Mouse (Mus musculus): ENCODE data around the gene Abcg8.

Abcg8 gene

DNA sequence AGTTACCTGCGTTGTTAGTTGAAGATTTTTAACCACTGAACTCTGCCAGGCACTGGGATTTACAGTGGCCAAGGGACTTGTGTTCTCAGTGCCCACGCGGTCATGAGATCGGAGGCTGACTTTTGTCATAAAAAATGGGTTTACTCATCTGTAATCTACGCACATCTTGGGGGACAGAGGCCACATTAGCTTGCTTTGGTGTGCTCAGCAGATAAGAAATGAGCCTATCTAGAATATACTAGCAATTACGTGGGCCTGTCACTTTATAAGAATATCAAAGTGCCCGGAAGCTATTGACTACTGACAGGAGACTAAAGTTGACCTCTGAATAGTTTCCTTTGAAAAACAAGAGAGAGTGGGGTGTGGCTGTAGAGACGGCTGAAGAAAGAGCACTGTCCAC is 17.2 kb upstream of the Abcg8 start:
- DNase-seq (ENCODE audit: low spot score) = no peak

DNA sequence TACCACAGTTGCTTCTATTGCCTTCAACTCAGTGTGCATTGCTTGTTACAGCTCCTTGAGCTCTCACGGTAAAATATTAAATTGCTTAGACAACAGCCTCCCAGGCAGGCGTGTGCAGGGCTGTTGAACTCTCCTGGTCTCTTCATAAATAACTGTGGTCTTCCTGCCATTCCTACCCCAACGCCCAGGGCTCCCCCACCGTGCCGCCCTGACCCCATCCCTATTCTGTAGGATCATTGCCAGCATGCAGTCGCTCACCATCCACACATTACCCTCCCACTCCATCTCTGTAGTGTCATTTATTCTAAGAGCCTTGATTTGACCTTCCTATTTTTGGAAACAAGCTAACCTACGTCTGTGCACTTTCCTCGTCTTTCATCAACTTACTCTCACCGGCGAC is 11.0 kb upstream of the Abcg8 start:
- no peak for DNase-seq (ENCODE audit: low spot score)

DNA sequence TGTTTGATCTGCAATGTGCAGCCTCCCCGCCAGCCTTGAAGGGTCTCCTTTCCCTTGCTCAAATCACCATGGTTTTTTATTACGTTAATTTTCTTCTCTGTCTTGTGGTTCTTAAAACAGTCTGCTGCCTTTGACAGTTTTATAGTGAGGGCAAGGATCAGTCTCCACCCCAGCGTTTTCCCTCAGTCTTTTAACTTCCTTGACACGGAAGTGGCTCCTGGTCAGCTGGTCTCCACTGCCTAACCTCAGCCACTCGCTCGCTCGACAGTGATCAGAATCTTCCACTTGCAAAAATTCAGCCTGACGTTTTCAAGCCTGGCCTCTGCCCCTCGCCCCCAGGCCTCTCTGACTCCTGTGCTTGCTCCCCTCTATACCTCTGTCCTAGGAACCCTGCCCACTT is 10.4 kb upstream of the Abcg8 start:
- DNase-seq (ENCODE audit: low spot score) = no peak

DNA sequence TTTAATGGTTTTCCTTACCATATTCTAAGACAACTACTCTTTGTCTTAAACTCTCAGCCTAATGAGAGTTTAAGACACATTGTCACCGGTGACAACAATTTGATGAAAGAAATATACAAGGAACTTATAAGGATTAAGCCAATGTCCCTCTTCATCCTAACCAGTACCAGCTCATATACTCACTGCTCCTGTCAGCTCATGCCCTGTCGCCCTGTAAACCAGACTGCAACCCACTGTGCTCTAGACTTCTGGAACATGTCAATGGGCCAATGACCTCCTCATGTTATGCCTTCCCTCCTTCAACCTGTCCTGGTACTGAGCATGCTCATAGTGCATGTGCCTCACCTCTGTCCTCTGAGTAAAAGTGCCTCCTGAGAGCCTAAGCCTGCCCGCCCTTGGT is 8.3 kb upstream of the Abcg8 start:
- no peak for DNase-seq (ENCODE audit: low spot score)

DNA sequence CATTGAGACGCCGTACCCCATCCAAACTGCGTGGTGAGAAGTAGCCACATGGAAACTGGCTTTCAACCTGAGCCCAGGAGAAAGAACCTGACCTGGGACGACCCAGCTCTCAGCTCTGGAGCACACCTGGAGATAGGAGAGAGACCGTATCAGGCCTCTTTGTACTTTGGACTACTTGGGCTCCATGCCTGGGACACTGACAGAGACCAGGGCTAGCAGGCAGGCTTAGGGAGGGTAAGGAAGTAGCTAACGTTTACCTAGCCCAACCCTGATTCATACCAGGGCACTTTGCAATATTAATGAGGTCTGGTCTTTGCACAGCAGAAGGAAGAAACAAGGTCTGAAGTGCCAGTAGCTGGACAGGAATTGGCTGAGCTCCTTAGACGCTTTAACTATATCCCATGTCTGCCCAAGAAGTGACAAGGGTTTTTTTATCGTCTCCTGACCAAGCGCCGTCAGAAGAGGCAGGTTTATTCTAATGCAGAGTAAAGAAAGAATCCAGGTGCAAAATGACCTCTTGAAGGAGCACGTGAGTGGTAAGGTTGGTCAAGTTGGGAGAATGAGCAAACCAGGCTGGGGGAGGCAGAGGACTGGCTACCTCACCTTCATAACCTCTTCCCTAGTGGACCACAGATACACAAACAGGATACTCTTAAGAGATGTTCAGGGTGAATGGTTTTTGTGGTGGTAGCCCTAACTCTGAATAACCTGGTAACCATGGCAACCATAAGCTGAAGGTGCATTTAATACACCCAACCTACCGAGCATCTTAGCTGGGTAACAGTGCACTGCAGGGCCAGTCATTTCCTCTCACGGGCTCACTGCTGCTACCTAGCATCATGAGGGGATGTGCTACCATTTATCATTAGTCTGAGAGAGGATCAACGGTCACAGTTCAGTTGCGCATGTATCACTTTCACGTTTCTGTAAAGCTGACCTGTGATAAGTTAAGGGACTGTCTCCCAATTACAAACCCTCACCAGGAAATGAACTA is 3.4 kb upstream of the Abcg8 start:
- DNase-seq (ENCODE audit: low spot score) = no peak

DNA sequence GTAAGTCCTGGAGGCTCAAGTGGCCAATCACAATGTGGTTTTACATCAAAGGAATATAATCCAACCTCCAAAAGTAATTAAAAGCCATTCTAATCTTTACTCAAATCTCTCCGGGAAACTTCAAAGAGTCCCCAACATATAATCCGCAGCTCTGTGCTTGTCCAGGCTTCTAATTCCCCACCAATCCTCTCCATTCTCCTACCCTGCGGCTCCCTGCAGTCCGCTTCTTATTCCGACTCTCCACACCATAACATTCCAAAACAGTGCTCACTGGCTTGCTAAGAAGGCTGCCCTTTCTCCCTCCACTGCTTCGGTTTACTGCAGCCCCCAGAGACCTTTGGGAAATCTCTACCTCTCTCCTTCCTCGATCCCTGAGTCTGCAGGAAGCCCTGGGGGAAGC is 2.1 kb upstream of the Abcg8 start:
- DNase-seq (ENCODE audit: low spot score) = no peak

DNA sequence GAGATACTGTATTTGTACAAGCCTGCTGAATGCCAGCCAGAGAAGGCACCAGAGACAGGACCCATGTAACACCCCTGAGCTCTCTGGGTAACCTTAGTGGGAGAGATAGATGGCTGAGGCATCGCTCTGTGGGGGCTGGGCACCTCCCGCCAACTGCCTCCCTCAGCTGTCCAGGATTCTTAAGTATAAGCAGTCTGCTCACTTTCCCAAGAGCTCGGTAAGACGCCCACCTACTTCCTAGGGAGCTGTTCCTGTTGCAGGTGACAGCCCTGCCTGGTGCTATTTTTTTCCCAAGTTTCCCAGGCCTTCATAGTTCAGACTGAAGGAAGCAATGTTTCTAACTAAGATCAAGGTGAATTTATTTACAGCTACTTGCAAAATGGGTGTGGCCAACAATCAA is 898 bp upstream of the Abcg8 start:
- no peak for DNase-seq (ENCODE audit: low spot score)

DNA sequence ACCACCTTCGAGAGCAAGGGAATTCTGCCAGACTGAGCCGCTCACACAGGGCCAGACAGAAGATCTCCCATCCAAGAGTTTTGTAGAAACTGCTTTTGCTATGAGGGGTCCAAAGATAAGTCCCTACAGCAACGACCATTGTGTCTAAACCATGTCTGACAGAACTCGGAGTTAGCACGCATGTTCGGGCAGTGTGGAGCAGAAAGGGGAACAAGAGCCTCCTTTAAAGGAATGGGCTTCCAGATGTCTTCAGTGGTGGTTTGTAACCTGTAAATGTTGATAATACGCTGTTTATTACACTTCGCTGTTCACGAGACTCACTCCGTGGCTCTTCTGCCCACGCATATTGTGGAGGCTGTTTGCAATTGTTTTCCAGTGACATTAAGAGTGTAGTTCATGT is 1.5 kb downstream of the Abcg8 start:
- no peak for DNase-seq (ENCODE audit: low spot score)

DNA sequence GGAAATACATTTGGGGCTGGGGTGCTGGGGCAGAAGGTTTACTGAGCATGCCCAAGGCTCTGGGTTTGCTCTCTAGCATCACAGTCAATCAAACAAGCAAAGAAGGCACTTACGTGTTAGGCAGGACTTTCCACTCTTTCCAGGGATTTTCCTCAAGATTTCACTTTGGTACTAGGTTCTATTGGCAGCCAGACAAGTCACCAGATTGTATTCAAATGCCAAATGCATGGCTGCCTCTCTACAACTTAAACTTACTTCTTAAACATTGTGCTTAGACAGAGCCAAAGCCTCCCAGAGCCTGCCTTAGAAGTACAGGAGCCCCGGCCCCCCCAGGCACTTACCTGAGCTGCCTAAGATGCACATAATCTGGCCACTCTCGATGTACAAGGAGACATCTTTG is 5.6 kb downstream of the Abcg8 start:
- DNase-seq (ENCODE audit: low spot score) = no peak

DNA sequence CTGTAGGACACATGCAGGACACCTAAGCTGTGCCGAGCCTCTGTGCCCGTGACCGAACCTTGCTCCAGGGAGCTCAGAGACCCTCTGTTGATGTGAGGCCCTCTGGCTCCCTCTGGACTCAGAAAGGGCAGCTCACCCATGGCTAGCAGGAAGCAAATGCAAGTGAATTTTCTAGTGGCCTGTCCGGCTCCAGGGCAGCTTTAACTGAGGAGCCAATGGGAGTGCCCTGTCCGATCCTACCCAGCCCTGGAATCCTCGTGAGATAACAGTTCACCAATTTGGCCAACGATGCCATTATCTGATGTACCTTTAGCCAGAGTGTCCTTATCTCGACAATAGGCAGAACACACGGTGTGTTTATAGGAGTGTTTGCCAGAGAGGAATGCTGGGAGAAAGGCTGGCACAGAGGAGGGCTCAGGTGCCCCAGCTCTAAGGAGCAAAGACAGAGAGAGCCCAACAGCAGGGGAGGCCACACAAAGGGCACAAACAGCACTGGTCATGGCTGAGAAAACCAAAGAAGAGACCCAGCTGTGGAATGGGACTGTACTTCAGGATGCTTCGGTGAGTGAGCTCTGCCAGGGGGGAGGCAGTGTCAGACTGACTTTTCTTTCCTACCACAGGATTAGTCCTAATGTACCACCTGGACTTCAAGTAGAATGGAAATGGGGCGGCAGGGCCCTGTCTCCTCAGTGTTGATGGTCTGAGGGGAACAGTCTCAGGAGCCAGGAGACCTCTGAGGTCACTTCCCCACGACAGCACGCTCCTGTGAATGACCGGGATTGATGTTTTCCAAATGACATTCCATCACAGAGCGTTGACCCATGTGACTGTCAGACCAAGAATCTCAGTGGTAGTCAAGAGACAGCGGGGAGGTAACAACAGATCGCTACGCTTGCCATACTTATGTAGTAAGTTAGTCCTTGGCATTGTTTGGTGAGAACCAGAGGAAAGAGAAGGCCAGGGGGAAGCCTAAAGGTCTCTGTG is 6.9 kb downstream of the Abcg8 start, which contains the start of gene Abcg5:
Gene Abcg5, minus strand, starts transcription at position 278 of the 984 bp plus-strand sequence.
- no peak for DNase-seq (ENCODE audit: low spot score)

DNA sequence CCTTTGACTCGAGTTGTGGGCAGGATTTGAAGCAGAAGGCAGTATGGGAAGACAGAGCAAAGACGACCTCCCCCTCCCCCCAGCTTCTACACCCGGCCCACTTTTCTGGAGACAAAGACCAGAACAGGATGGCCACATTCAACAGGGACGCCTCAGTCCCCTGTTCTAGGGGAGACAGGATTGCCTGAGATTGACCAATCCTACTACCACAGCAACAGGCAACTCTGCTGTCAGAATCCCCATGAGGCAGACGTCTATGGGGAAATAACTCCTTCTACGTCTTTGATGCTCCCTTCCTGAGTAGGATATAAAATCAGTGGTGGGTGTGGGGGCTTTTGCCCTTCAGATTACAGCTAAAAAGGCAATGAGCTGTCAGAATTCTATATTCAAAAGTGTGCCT is 8.2 kb downstream of the Abcg8 start:
- DNase-seq (ENCODE audit: low spot score) = no peak

DNA sequence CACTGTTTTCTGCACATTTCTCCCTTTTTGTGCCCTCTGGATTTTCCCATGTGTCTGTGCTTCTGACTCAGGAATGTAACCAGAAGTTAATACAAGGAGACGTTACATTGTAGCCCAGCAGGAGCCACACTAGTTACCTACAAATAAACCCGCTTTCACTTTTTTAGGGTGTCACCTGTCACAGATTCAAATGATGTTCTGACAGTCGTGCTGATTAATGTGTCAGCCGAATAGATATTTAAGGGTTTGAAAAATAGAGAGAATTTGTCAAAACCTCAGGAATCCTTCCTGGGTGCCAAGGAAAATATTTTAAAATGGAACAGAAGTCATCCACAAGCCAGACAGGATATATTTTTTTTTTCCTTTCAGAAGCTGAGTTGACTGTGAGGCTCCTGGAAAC is 9.2 kb downstream of the Abcg8 start:
- no peak for DNase-seq (ENCODE audit: low spot score)

DNA sequence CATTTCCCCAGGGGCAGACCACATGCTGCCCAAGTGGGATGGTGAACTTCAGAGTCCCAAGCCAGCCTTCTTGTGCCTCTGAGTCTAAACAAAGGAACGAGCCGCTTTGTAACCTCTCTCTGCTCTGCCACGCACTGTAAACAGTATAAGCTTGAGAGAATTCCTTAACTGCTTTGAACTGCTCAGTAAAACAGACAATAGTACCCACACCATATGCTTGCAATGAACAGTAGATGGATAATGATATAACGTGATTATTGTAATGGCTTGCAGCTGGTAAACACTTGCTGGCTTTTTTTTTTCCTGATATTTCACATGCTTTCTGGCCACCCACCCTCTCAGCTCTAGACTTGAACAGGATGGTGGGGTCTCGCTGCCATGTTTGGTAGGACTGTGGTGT is 11.9 kb downstream of the Abcg8 start:
- no peak for DNase-seq (ENCODE audit: low spot score)

DNA sequence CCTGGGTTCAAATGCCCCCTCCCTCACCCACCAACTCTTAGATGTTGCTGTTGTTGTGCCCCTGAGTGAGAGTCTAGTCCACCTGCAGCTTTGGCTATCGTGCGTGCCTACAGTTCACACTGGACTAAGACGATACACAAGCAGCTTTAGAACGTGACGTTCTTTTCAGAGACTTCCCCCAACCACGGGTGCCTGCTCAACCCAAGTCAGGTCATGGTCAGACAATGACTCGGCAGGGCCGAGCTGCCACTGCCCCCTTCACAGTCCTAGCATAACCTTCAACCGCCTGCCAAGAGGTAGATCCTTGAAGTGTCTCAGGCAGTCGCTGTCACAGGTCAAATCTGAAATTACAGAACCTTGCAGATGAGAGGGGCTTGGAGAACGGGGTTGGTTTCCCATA is 12.7 kb downstream of the Abcg8 start:
- DNase-seq (ENCODE audit: low spot score) = no peak

DNA sequence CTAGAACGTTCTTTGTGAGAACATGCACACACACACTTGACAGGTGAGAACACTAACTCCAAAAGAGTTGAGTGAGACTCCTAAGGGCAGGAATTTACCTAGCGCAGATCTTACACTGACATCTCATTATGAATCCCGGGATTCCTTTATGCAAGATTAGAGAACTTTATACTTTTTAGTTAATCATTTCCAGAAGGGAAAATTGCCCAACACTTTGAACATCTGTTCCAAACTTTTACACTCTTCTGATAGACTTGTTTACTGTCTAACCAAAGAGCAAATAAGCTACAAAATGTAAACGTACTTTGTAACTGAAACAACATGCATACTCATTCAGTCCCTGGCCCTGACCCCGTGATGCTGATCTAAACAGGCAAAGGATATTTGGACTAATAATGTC is 13.2 kb downstream of the Abcg8 start:
- no peak for DNase-seq (ENCODE audit: low spot score)

DNA sequence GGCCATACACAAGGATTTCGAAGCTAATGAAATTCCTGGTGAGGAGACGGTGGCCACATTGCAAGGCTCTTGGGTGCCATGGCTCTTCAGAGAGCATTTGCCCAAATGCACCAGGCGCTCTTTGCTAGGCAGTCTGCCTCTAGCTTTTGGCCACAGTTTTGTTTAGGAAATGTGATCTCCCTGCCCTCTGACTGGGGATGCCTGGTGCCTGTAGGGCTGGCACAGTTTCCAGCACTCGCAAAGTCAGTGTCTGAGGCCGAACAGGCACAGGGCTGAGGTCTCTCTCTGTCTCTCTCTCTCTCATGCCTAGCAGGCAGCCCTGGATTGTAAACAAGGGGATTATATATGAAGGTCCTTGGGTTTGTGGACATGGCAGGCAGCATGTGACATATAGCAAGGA is 14.0 kb downstream of the Abcg8 start:
- DNase-seq (ENCODE audit: low spot score) = no peak

DNA sequence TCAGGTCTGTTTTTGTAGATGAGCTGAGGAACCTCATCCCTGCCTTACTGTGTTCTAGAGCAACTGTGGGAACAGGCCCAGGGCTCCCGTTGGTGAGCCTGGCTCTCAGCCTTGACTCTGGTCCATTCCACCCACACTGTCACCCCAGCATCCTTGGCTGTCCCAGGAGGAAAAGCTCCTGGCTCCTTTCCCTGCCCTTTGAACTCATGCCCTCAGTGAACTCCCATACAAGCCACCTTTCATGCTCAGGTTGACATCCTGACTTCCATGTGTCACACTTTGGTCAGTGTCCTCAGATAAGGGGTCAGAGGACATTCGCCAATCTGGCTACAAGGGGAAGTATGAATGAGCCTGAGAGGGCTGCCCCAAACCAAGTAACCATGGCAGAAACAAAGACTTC is 17.6 kb downstream of the Abcg8 start:
- no peak for DNase-seq (ENCODE audit: low spot score)

DNA sequence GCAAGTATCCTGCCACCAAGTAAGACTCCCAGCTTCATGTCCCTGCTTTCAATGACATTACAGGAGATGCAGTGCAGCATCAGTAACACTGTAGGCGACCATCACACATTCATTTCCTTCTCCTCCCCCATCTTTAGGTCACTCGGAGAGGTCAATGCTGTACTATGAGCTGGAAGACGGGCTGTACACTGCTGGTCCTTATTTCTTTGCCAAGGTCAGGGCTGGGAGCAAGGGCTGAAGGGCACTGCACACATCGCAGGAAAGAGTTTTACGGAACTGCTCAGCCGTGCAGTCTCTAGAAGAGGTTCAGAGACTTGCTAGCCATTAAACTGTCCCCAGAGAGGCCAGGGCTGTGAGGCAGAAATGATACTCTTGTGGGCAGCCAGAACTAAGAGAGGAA is 20.4 kb downstream of the Abcg8 start:
- DNase-seq (ENCODE audit: low spot score) = no peak

DNA sequence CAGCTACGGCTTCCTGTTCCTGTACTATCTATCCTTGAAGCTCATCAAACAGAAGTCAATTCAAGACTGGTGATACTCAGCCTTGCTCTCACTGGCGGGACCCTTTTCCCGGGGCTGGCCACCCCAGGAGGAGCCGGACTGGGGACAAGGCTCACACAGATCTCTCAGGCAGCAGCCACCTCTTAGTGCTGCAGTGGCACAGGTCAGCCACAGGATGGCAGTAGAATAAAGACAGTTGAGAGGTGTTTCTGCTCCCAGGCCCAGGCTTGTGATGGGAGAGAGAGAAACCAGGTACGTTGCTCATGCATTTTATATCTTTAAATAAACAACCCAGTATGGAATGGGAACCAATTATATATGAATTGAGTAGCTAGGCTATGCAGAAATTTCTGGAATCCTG is 22.6 kb downstream of the Abcg8 start:
- DNase-seq (ENCODE audit: low spot score) = peak; percentile 44

DNA sequence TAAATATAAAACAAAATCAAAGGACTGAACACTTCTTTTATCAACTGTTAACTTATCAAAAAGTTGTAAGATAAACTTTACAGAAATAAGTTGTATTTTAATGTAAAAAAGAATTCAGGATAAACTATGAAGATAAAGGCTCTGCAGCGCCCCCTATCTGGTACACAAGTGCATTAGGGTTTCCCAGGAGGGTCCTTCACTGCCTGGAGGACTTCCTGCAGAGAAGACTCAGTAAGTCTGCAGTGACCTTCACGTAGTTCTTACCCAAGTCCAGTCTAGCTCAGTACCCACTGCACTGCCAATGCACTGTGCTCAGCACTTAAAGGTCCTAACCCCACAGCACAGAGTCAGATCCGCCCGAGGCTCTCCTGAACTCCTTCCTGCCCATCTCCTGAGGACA is 31.3 kb downstream of the Abcg8 start:
- DNase-seq (ENCODE audit: low spot score) = no peak

DNA sequence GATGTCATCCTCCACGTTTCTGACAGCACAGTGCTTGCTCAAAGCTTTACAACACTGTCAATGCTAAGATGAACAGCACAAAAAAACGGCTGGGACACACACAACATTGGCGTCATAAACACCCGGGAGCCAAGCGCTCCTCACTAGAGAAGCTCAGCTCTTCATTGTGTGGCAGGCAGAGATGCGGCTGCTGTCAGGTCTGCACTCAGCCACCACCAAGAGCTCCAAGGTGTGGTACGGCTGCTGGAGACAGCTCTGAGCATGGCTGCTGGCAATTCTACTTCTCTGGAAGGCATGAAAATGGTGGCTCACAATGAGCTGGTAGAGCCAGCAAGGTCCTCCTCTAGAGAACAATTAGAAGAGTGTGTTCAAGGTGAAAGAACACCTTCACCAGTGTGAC is 32.7 kb downstream of the Abcg8 start:
- no peak for DNase-seq (ENCODE audit: low spot score)

DNA sequence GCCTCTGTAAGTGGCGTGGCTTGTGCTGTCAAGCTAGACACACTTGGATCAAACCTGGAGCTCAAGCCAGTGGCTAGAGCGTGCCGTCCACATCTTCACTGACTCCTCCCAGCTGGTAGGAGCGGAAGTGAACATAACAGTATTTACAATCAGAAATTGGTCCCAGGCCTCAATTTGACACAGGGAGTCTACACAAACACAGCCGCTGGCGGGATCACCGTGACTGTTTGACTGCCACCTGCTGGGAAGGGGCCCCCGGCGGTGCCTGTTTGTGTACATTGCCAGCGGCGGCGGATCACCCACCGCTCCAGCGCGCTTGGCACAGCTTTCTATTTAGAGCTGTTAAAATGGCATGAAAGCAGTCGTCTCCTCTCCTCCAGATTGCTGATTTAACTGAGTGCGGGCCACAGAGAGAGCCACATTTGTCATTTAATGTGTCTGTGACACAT is 33.3 kb downstream of the Abcg8 start:
- DNase-seq (ENCODE audit: low spot score) = no peak
